Mouse (Mus musculus) testis, adult 2 months (tissue): Measurements from ENCODE around the gene Casp2. TPM values are rescaled to one million over a fixed set of nuclear protein-coding genes. Genes with fewer than 3 reads are reported as not detected.

ENCODE experiments used
- H3K27ac ChIP-seq: fragments of 200-500 bp; 2 replicates; pipeline ENCODE4 v1.5.1; 2012; ENCODE audit warnings: low read depth, low read length; ENCODE audit not compliant: control insufficient read depth, insufficient read depth
- H3K27me3 ChIP-seq: fragments of 200-500 bp; 2 replicates; pipeline ENCODE4 v1.6.1; 2012; ENCODE audit warnings: mild to moderate bottlenecking, low read length, moderate library complexity; ENCODE audit not compliant: control insufficient read depth, insufficient read depth
- H3K36me3 ChIP-seq: fragments of 200-500 bp; 2 replicates; pipeline ENCODE4 v1.6.1; 2012; ENCODE audit warnings: mild to moderate bottlenecking, low read length; ENCODE audit not compliant: control insufficient read depth, insufficient read depth
- H3K4me1 ChIP-seq: fragments of 200-500 bp; 2 replicates; pipeline ENCODE4 v1.6.1; 2012; ENCODE audit warnings: low read length; ENCODE audit not compliant: control insufficient read depth, insufficient read depth
- H3K4me3 ChIP-seq: fragments of 200-500 bp; 2 replicates; pipeline ENCODE4 v1.5.1; 2012; ENCODE audit warnings: low read depth, mild to moderate bottlenecking, low read length, moderate library complexity, mixed read lengths; ENCODE audit not compliant: control insufficient read depth
- CTCF ChIP-seq: fragments of 200-500 bp; IDR thresholded peaks from 2 replicates; pipeline ENCODE4 v1.5.1; 2012; ENCODE audit warnings: low read depth, mild to moderate bottlenecking, inconsistent platforms, low read length, moderate library complexity; ENCODE audit not compliant: control insufficient read depth, insufficient read depth, insufficient replicate concordance
- POLR2A ChIP-seq: fragments of 200-500 bp; IDR thresholded peaks from 2 replicates; pipeline ENCODE4 v1.6.1; 2012; ENCODE audit warnings: low read depth, mild to moderate bottlenecking, inconsistent platforms, low read length, moderate library complexity; ENCODE audit not compliant: control insufficient read depth
- polyA plus RNA-seq: library from polyadenylated mRNA; depleted of rRNA; stranded (reverse); fragments of >200 nt; gene quantifications from 2 replicates; pipeline ENCODE4 v1.2.3, GENCODE M21; 2012; rRNA removed

Gene Casp2
- polyA plus RNA-seq, result 7.4 and 10.4 TPM in 2 replicates

DNA sequence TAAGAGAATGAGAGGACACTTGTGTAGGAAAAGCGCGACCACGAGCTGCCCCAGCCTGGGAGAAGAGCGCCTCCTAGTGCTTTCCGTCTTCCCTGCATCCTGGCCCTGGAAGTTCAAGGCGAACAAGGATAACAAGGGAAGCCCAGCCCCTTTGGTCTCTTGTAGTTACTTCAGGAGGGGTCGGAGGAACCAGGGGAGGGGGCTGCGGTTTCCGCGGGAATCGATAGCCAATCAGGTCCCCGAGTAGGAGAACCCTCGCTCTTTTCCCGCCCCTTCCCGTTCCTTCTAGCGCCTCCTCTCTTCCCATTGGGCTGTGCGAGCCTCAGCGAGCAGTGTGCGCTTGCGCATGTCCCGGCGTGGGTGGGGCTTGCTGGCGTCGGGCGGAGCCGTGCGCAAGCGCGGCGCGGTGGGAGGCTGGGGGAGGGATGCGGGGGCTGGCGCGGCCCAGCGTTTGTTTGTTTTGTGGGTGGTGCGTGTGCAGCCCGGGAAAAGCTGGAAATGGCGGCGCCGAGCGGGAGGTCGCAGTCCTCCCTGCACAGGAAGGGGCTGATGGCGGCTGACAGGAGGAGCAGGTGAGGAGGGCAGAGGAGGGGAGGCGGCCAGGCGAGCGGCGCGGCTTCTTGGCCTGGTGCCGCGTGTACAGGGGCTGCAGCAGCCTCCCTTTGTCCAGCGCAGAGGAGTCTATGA lies at the start of gene Casp2:
Gene Casp2, plus strand, starts transcription at position 360 of the 687 bp plus-strand sequence.
- Histone ChIP-seq H3K27me3 (no peaks in the 10 kb centered on the region), H3K36me3 (peaks cover 2% of the 10 kb centered on the region; the same call in 1 of the 2 replicates), H3K27ac (peak within 1 kb of the TSS; percentile 57), H3K4me3 (peak within 1 kb of the TSS; percentile 88), H3K4me1 (peaks cover 15% of the 10 kb centered on the region)
- TF ChIP-seq POLR2A (peak; percentile 39), CTCF (peak; percentile 87; the same call in 1 of the 2 replicates)

DNA sequence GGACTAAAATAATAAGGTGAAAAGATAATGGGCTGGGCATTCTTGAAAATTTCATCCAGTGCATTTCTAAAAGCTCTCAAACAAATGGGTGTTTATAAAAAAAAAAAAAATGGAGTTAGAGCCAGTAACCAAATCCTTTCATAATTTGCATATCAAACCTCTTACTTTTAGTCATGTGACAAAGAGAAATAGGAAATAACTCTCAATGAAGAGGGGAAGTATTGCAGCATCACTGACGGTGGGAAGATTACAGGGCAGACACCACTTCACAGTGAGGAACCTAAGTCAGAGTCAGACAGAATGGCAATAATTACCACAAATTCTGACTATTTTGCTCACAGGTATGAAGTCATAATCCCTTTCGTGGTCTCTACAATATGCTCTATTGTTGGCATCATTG lies 49.8 kb upstream of the Casp2 start, which contains the start of gene Tas2r144:
Gene Tas2r144, plus strand, starts transcription at position 301 of the 400 bp plus-strand sequence.
- TF ChIP-seq CTCF (no peak), POLR2A (no peak)
- no peaks in the 10 kb centered on the region for H3K27me3 ChIP-seq
- no peak within 1 kb of the TSS for H3K27ac ChIP-seq
- no peak within 1 kb of the TSS for H3K4me3 ChIP-seq
- no peaks in the 10 kb centered on the region for H3K4me1 ChIP-seq
- no peaks in the 10 kb centered on the region for H3K36me3 ChIP-seq

GRCm38 (mm10) chr6:42222286-42222685 lies 42.5 kb upstream of the Casp2 start:
- Histone ChIP-seq H3K36me3 (no peaks in the 10 kb centered on the region), H3K4me3 (no peak overlapping the region), H3K4me1 (no peaks in the 10 kb centered on the region), H3K27ac (no peak overlapping the region), H3K27me3 (no peaks in the 10 kb centered on the region)
- TF ChIP-seq CTCF (no peak), POLR2A (no peak)

DNA sequence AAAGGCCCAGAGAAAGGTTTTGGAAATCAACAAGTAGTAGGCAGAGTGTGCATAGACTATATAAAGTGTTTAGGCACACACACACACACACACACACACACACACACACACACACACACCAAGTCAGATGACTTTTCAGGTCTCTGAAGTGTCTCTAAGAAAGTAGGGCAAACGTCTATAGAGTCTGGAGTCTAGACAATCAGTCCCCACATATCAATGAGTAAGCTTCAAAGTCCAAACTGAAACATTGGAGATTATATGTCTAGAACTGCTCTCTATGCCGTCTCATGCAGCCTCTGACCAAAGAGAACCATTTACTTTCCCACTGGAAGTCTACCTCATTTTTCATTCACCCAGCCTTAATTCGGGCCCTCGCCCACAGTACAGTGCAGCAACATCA lies 39.7 kb upstream of the Casp2 start:
- TF ChIP-seq POLR2A (no peak), CTCF (no peak)
- Histone ChIP-seq H3K4me3 (no peak overlapping the region), H3K36me3 (no peaks in the 10 kb centered on the region), H3K27me3 (no peaks in the 10 kb centered on the region), H3K27ac (no peak overlapping the region), H3K4me1 (no peaks in the 10 kb centered on the region)

GRCm38 (mm10) chr6:42227240-42228101 lies 37.3 kb upstream of the Casp2 start:
- Histone ChIP-seq H3K36me3 (no peaks in the 10 kb centered on the region), H3K27me3 (no peaks in the 10 kb centered on the region), H3K4me3 (no peak overlapping the region), H3K27ac (no peak overlapping the region), H3K4me1 (no peaks in the 10 kb centered on the region)
- TF ChIP-seq CTCF, result peak; percentile 29; the same call in 1 of the 2 replicates
- TF ChIP-seq POLR2A, result no peak

DNA sequence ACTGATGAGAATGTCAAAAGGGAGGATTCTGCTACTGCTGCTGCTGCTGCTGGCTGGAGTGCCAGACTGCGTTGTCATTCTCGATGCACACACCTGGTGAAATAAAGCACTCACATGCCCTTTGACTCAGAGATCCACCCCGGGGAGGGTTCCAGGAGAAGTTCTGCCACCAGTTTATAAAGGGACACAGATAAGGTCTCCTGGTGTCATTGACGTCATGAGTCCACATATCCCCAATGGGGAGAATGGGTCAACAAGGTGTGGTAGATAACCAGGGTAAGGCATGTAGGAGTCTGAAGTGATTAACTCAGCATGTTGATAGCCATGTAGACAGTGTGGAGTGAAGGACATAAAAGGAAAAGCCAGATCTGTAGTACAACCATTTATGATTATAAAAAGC lies 35.2 kb upstream of the Casp2 start:
- Histone ChIP-seq H3K4me1 (no peaks in the 10 kb centered on the region), H3K4me3 (no peak overlapping the region), H3K27me3 (no peaks in the 10 kb centered on the region), H3K27ac (no peak overlapping the region), H3K36me3 (no peaks in the 10 kb centered on the region)
- TF ChIP-seq CTCF, result no peak
- no peak for TF ChIP-seq POLR2A

GRCm38 (mm10) chr6:42231191-42231590 lies 33.6 kb upstream of the Casp2 start:
- H3K27ac ChIP-seq, result no peak overlapping the region
- no peaks in the 10 kb centered on the region for H3K27me3 ChIP-seq
- no peak for TF ChIP-seq CTCF
- no peak for TF ChIP-seq POLR2A
- H3K4me3 ChIP-seq, result no peak overlapping the region
- H3K36me3 ChIP-seq, result no peaks in the 10 kb centered on the region
- H3K4me1 ChIP-seq, result no peaks in the 10 kb centered on the region
